Mouse (Mus musculus): ENCODE results near the gene Ccdc62.

DNA sequence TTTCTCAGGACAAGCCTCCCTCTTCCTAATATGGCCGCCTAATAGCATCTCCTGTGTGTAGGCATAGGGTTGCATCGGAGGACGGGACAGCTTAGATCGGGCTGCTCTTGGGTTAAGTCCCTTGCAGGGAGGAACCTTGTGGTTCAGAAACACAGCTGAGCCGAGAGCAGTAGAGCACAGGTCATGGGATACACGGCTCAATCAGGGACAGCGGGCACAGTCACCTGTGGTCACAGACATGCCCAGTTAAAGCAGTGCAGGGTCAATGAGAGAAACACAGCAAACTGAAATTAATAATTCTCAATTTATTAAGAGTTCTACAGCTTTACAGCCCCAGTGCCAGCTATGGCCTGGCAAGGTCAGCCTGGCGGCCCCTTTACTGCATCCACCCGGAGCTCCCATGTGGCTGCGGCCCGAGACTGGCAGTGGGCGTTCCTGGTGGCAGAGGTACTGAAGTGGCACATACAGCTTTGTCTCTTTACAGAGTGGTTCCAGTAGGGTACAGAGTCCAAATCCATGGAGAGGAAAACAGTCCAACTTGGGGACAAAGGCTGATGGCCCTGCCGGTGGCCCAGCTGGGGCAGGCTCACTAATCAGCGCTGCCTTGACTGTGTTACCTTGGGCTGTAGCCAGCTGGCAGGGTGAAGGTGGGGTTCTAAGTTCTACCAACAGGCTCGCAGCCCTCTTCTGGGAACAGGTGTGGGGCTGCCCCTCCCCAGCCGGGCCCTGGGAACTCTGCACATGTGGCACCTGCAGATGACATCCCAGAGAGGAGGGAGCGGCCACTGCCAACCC lies 74.1 kb downstream of the Ccdc62 start:
- TF ChIP-seq CTCF (IDR thresholded peaks at IDR 0.05; ENCODE audit: borderline replicate concordance, insufficient read depth, low read length), result no peak
- no peak for TF ChIP-seq POLR2A (IDR thresholded peaks at IDR 0.05; ENCODE audit: low read depth, low read length)
